Mouse (Mus musculus) c-Kit-positive CD71-positive TER-119-negative erythroid progenitor cells, embryonic 14.5 days (primary cell): Measurements from ENCODE around the gene Sema4f.

ENCODE experiments used
- DNase-seq: peaks from one replicate; pipeline ENCODE4 v3.0.0-alpha.2; 2013; ENCODE audit warnings: low read depth

Gene Sema4f

GRCm38 (mm10) chr6:82871632-82872331, 67.8 kb downstream of the Sema4f start:
- DNase-seq = no peak

GRCm38 (mm10) chr6:82868476-82868875, 71.1 kb downstream of the Sema4f start:
- no peak for DNase-seq

GRCm38 (mm10) chr6:82863380-82863874, 76.1 kb downstream of the Sema4f start:
- DNase-seq = no peak

GRCm38 (mm10) chr6:82862475-82862874, 77.1 kb downstream of the Sema4f start:
- no peak for DNase-seq

GRCm38 (mm10) chr6:82862042-82862441, 77.5 kb downstream of the Sema4f start:
- no peak for DNase-seq
